Mouse (Mus musculus): Measurements from ENCODE around the gene Rph3al.

Gene Rph3al

DNA sequence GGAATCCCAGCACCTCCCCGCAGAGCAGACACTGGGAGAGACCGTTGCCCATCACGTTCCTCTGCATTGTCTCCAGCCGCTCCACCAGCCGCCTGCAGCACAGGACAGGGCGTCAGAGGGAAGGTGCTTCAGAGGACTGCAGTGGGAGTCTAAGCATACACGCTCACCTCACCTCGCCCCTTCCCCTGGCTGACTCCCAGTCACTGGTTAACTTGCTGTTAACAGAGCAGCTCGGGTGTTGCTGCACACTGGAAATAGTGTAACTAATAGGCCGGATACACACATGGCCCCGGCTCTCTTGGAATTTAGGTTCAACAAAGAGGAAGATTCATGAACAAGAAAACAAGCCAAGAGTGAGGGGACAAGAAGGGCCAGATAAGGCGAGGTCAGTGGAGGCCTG, 31.7 kb downstream of the Rph3al start:
- DNase-seq (ENCODE audit: low spot score): no peak

DNA sequence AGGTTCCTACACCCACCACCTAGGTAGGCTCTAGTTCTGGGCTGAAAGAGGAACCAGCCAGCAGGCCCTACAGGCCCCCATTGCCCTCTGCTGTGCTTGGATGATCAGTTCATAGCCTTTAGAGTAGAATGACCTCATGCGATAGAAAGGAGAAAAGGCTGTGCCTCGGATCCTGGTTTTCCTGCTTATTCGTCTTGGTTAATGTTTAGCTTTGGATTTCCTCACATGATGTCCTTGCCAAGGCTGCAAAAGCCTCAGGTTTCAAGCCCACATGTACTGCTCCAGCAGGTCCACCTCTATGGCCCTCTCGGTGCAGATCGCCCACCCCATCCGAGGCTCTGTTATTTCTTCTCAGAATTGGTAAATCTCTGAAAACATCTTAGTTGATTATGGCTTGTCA, 33.2 kb downstream of the Rph3al start:
- DNase-seq (ENCODE audit: low spot score): no peak

DNA sequence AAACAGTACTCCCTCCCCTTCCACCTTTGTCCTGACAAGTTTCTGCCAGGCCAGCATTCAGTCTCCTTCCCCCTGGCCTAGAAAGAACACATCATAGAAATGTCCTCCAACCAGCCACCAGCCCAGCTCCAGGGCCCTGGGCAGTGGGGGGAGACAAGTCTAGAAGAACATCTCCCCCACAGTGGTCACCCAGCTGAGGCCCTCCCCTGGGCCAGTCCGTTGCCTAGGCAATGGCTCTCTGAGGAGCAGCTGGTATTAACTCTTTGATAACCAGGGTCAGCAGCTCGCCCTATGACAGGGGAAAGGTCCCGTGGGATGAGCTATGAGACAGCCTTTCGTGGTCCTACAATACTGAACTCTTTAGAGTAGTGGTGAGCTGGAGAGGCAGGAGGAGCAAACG, 33.7 kb downstream of the Rph3al start:
- DNase-seq (ENCODE audit: low spot score): no peak

- DNase-seq (ENCODE audit: low spot score): no peak
Measured at GRCm38 (mm10) chr11:75903486-75903885, 34.7 kb downstream of the Rph3al start.

GRCm38 (mm10) chr11:75901339-75901738, 36.9 kb downstream of the Rph3al start:
- no peak for DNase-seq (ENCODE audit: low spot score)

- no peak for DNase-seq (ENCODE audit: low spot score)
Measured at GRCm38 (mm10) chr11:75899676-75900075, 38.6 kb downstream of the Rph3al start.

- DNase-seq (ENCODE audit: low spot score): no peak
Measured at GRCm38 (mm10) chr11:75898532-75898931, 39.7 kb downstream of the Rph3al start.

DNA sequence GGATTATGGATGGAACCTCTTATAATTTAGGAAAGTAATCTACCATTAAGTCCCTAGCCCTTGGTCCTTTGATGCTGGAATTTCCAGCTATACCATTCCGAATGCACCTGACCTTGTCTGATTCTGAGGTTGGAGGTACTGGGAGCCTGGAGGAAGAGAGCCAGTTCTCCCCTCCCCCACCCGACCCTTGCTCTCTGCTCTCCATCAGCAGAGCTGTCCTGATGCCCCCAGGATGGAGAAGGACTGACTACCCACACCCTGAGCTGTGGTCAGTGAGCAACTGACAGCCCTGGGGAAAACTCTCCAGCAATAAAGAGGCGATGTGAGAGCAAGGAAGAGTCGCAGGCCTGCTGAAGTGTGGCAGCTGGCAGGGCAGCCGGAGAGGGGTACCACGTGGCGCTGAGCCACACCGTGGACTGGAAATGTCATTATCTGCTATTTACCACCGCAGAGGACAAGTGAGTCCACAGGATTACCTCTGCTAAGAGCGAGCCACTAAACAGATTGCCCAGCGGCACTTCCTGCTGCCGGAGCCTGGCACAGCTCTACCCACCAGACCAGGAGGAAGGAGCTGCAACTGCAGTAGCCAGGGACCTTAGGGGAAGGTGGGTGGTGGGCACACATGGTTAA, 43.3 kb downstream of the Rph3al start:
- no peak for DNase-seq (ENCODE audit: low spot score)

- no peak for DNase-seq (ENCODE audit: low spot score)
Measured at GRCm38 (mm10) chr11:75893956-75894355, 44.3 kb downstream of the Rph3al start.

GRCm38 (mm10) chr11:75887349-75887748, 50.9 kb downstream of the Rph3al start:
- DNase-seq (ENCODE audit: low spot score): no peak

- DNase-seq (ENCODE audit: low spot score): no peak
Measured at GRCm38 (mm10) chr11:75881234-75881633, 57.0 kb downstream of the Rph3al start.

DNA sequence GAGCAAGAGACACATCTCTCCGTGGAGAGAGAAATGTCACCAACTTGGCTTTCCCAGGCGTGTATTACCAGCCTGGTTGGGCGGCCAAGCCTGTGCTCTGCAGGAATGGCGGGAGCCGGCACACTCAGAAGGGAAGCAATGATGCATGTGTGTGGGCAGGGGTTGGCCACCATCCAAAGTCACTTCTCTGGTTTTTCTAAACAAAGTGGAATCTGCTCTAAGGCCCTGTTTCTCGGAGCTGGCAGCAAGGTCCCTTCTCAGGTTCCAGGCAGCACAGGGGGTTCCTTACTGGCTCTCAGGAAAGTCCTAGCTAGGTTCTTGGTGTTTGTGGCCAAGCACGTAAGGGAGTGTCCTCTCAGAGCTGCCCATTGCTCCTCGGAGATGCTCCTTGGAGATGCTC, 58.2 kb downstream of the Rph3al start:
- no peak for DNase-seq (ENCODE audit: low spot score)

DNA sequence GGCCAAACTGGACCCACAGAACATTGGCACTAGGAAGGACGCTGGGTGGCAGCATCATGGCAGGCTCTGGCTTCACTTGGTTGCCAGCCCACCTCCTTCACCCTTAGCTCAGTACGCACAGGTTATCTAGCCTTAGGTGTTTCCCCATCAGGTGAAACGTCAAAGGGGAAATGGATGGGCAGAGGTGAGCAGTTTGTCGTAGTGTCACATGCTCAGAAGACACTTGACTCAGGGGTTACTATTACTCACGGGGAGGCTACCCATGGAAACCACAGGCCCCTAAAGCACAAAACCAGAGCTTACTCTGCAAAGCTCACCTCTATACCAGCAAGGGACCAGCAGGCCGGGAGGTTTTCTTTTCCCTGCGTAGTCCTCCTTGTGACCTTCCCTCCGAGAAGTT, 59.8 kb downstream of the Rph3al start:
- no peak for DNase-seq (ENCODE audit: low spot score)

DNA sequence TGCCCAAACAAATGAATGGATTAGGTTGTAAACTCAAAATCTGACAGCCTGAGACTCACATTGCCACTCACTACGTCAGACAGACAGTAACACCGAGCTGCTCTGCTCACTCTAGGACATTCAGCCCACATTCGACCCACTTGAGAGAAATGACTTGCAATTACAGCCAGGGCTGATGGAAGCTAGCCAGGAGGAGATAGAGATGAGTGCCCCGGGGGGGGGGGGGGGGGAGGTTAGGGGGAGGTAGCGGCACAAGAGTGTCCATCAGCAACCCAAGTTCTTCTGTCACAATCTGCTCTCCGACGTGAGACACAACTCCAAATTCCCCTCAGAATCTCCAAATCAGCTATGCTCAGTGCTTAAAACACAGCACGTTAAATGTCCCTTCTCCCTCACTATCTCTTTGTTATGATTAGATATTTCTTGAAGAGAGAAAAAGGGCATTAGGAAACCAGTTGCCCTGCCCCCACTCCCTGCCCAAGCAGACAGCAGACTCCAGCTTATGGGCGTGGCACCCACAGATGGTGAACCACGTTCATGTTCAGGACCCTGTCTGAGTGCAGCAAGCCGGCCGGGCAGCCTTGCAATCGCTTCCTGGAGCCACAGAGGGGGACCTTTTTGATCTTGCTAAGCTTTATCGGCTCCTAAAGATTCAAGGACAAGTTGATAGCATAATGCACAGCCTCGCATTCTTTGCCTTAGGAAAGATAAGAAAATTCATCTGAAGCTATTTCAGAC, 62.0 kb downstream of the Rph3al start:
- DNase-seq (ENCODE audit: low spot score): no peak

DNA sequence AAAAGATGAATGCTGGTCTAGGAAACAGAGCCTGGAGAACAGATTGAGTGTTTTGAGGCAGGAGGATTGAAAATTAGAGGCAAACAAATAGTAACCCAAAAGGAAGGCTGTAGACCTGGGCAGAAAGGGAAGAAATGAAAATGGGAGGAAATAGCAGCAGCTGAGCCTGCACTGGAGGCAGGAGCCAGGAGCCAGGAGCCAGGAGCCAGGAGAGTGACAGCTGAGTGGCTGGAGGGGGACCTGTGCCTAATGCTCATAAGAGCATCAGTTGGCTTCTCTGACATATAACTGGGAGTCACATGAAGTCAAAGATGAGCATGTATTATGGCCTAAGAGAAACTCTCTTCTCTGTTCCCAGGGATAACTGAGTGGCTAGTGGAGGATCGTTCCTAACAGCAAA, 66.5 kb downstream of the Rph3al start:
- no peak for DNase-seq (ENCODE audit: low spot score)

DNA sequence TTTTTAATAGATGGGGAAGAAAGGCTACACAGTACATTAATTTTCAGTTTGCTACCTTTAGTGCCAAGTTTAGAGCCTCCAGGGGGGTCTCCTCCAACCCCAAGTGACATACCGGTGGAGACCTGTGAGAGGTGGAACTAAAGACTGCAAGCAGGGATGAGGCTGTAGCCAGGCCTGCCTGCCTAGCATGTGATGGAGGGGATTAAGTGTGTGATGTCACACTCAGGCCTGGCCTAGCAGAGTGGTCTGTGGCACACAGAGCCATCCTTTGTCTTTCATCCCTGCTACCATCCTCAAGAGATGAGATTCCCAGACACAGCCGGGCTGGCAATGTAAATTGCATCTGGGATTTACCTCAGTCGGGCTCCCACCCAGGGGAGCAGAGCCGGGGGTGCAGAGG, 67.3 kb downstream of the Rph3al start:
- DNase-seq (ENCODE audit: low spot score): no peak

- DNase-seq (ENCODE audit: low spot score): no peak
Measured at GRCm38 (mm10) chr11:75870386-75870785, 67.8 kb downstream of the Rph3al start.

GRCm38 (mm10) chr11:75869898-75870297, 68.3 kb downstream of the Rph3al start:
- peak; percentile 77 for DNase-seq (ENCODE audit: low spot score)

GRCm38 (mm10) chr11:75866861-75867260, 71.4 kb downstream of the Rph3al start:
- no peak for DNase-seq (ENCODE audit: low spot score)

DNA sequence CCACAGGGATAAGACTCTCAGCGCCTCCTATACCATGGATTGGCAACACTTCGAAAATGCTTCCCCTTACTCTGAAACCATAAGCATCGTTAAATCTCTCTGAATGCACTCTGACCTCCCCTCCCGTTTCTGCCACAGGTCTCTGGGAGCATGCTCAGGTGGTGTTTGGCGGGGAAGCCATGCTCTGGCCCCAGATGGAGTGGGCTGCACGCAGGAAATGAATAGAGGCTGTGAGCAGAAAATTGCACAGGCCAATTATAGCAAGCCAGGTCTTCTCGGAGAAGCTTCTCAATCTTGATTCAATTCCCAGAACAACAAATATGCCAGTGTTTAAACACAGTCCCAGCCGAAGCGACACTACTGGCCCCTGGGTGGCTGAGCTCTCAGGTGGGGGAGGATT, 72.4 kb downstream of the Rph3al start:
- no peak for DNase-seq (ENCODE audit: low spot score)

- no peak for DNase-seq (ENCODE audit: low spot score)
Measured at GRCm38 (mm10) chr11:75865253-75865619, 73.0 kb downstream of the Rph3al start.

- DNase-seq (ENCODE audit: low spot score): no peak
Measured at GRCm38 (mm10) chr11:75864529-75865252, 73.5 kb downstream of the Rph3al start.

- no peak for DNase-seq (ENCODE audit: low spot score)
Measured at GRCm38 (mm10) chr11:75862466-75862865, 75.8 kb downstream of the Rph3al start.

Data from left cerebral cortex, adult 11 months (tissue).